Comparison of ENCODE assay signal across 8 mouse cellular contexts in genomic region chr2:151494035-151494803, GRCm38 (mm10). TPM values are rescaled to one million over a fixed set of nuclear protein-coding genes. Genes with fewer than 3 reads are reported as not detected.
DNase-seq lines count a peak whose midpoint lies in the region; ATAC-seq lines count a peak whose summit lies in the region.

Gene Nsfl1c, plus strand, starts transcription at chr2:151494182.

- DNase-seq in R1 (ENCODE audit: low read depth, low spot score), result peak; percentile 95
- peak; percentile 97 to 98 for DNase-seq in cerebellum, postnatal 25 days
- DNase-seq in frontal cortex, postnatal 25 days (ENCODE audit: low spot score in 2 of 2), result peak; percentile 95
- DNase-seq in hindbrain, embryonic 14.5 days (ENCODE audit: low spot score), result peak; percentile 98
- peak; percentile 95 to 96 for DNase-seq in layer of hippocampus, postnatal 36 days
- peak; percentile 96 for DNase-seq in lung, postnatal 36 days
- peak; percentile 97 for DNase-seq in retina, postnatal 1 day
- DNase-seq in urinary bladder, adult 18-20 months (ENCODE audit: low spot score in 2 of 2), result peak; percentile 92 to 97

- H3K4me1 ChIP-seq in hindbrain, embryonic 14.5 days (replicated peaks; ENCODE audit: control insufficient read depth, insufficient read depth, low read length), result peaks cover 14% of the 10 kb centered on the region

- WGBS in hindbrain, embryonic 14.5 days, result under 1% methylated on average over 72 of the region's 73 CpGs

- H3K27me3 ChIP-seq in hindbrain, embryonic 14.5 days (ENCODE audit: control insufficient read depth, insufficient read depth, low read length), result no peaks in the 10 kb centered on the region

- peak; percentile 100 for ATAC-seq in hindbrain, embryonic 14.5 days (ENCODE audit: low FRiP score)

- H3K36me3 ChIP-seq in hindbrain, embryonic 14.5 days (replicated peaks; ENCODE audit: control insufficient read depth, insufficient read depth), result peaks cover 24% of the 10 kb centered on the region

- peak within 1 kb of the TSS; percentile 75 for H3K9ac ChIP-seq in hindbrain, embryonic 14.5 days

- 0 out of 2 replicates have a peak within 1 kb of the TSS, but pooled peaks have one; percentile 58 for H3K27ac ChIP-seq in hindbrain, embryonic 14.5 days

- peak within 1 kb of the TSS; percentile 87 for H3K4me2 ChIP-seq in hindbrain, embryonic 14.5 days (replicated peaks)

- H3K4me3 ChIP-seq in hindbrain, embryonic 14.5 days (replicated peaks; ENCODE audit: low read length), result peak within 1 kb of the TSS; percentile 57

- no peaks in the 10 kb centered on the region for H3K9me3 ChIP-seq in hindbrain, embryonic 14.5 days (ENCODE audit: control insufficient read depth, low read length)

RNA-seq across cellular contexts. Expression of gene Nsfl1c, which starts in this region (rescaled TPM):
- 255 and 261 TPM in 2 replicates for polyA plus RNA-seq in hindbrain, embryonic 14.5 days (2014; fragmentation: Nextera tagmentation; extraction: Ambion mirVana)
- total RNA-seq in layer of hippocampus, postnatal 36 days (2021), result 100 to 1,000 TPM; 144 to 148 TPM

Comparison
In these comparisons a context has a peak if more than half of its experiments do, and no peak if none do; other contexts are left out.
1. Peak in every context shown above with its lines: DNase-seq, ATAC-seq, H3K4me3 ChIP-seq and H3K27ac ChIP-seq.